Mouse (Mus musculus): ENCODE results near the gene Cd2. TPM values are rescaled to one million over a fixed set of nuclear protein-coding genes. Genes with fewer than 3 reads are reported as not detected.

The Cd2 gene
- polyA plus RNA-seq, 1 experiment from 2014 or later, result 0.35 TPM

GRCm38 (mm10) chr3:101277830-101278229 is 9.9 kb downstream of the Cd2 start:
- DNase-seq (ENCODE audit: low spot score), result no peak
- Histone ChIP-seq H3K36me3 (no peaks in the 10 kb centered on the region), H3K27me3 (ENCODE audit: insufficient read depth, poor library complexity, severe bottlenecking) (no peaks in the 10 kb centered on the region), H3K27ac (no peak overlapping the region), H3K4me1 (replicated peaks) (peaks cover 38% of the 10 kb centered on the region), H3K4me3 (no peak overlapping the region), H3K9me3 (no peaks in the 10 kb centered on the region)
- 80% methylated on average over 4 of the region's 4 CpGs for WGBS

- no peak overlapping the region for H3K27ac ChIP-seq
- peaks cover 27% of the 10 kb centered on the region for H3K4me1 ChIP-seq (replicated peaks)
- no peak overlapping the region for H3K4me3 ChIP-seq
- DNase-seq (ENCODE audit: low spot score), result no peak
- no peaks in the 10 kb centered on the region for H3K36me3 ChIP-seq
- 77% methylated on average over 12 of the region's 12 CpGs for WGBS
- no peaks in the 10 kb centered on the region for H3K9me3 ChIP-seq
- no peaks in the 10 kb centered on the region for H3K27me3 ChIP-seq (ENCODE audit: insufficient read depth, poor library complexity, severe bottlenecking)
Observed at GRCm38 (mm10) chr3:101276501-101277320, 11.0 kb downstream of the Cd2 start.

- H3K27me3 ChIP-seq (ENCODE audit: insufficient read depth, poor library complexity, severe bottlenecking), result no peaks in the 10 kb centered on the region
- DNase-seq (ENCODE audit: low spot score), result no peak
- H3K36me3 ChIP-seq, result no peaks in the 10 kb centered on the region
- H3K4me1 ChIP-seq (replicated peaks), result peaks cover 18% of the 10 kb centered on the region
- H3K27ac ChIP-seq, result no peak overlapping the region
- WGBS, result 88% methylated on average over 16 of the region's 16 CpGs
- H3K4me3 ChIP-seq, result no peak overlapping the region
- H3K9me3 ChIP-seq, result no peaks in the 10 kb centered on the region
Observed at GRCm38 (mm10) chr3:101275636-101276300, 12.0 kb downstream of the Cd2 start.

- Histone ChIP-seq H3K36me3 (no peaks in the 10 kb centered on the region), H3K27me3 (ENCODE audit: insufficient read depth, poor library complexity, severe bottlenecking) (no peaks in the 10 kb centered on the region), H3K4me3 (no peak overlapping the region), H3K27ac (no peak overlapping the region), H3K9me3 (no peaks in the 10 kb centered on the region), H3K4me1 (replicated peaks) (peaks cover 8% of the 10 kb centered on the region; the same call in 1 of the 2 replicates)
- 84% methylated on average over 3 of the region's 3 CpGs for WGBS
- no peak for DNase-seq (ENCODE audit: low spot score)
Observed at GRCm38 (mm10) chr3:101274794-101275193, 12.9 kb downstream of the Cd2 start.

- no peaks in the 10 kb centered on the region for H3K27me3 ChIP-seq (ENCODE audit: insufficient read depth, poor library complexity, severe bottlenecking)
- 89% methylated on average over 12 of the region's 12 CpGs for WGBS
- H3K27ac ChIP-seq, result no peak overlapping the region
- no peak overlapping the region for H3K4me3 ChIP-seq
- no peak for DNase-seq (ENCODE audit: low spot score)
- 0 out of 2 replicates have a peak, but pooled peaks cover 8% of the 10 kb centered on the region for H3K4me1 ChIP-seq (replicated peaks)
- H3K9me3 ChIP-seq, result no peaks in the 10 kb centered on the region
- H3K36me3 ChIP-seq, result no peaks in the 10 kb centered on the region
Observed at GRCm38 (mm10) chr3:101274041-101274770, 13.5 kb downstream of the Cd2 start.

- 71% methylated on average over 1 of the region's 1 CpGs for WGBS
- 0 out of 2 replicates have a peak, but pooled peaks cover 4% of the 10 kb centered on the region for H3K9me3 ChIP-seq
- H3K27me3 ChIP-seq (ENCODE audit: insufficient read depth, poor library complexity, severe bottlenecking), result no peaks in the 10 kb centered on the region
- no peak overlapping the region for H3K27ac ChIP-seq
- 0 out of 2 replicates have a peak, but pooled peaks cover 8% of the 10 kb centered on the region for H3K4me1 ChIP-seq (replicated peaks)
- no peak for DNase-seq (ENCODE audit: low spot score)
- no peak overlapping the region for H3K4me3 ChIP-seq
- no peaks in the 10 kb centered on the region for H3K36me3 ChIP-seq
Observed at GRCm38 (mm10) chr3:101272166-101272565, 15.6 kb downstream of the Cd2 start.

GRCm38 (mm10) chr3:101270833-101271232 is 16.9 kb downstream of the Cd2 start:
- Histone ChIP-seq H3K27ac (no peak overlapping the region), H3K9me3 (0 out of 2 replicates have a peak, but pooled peaks cover 4% of the 10 kb centered on the region), H3K4me1 (replicated peaks) (no peaks in the 10 kb centered on the region), H3K36me3 (no peaks in the 10 kb centered on the region), H3K4me3 (no peak overlapping the region), H3K27me3 (ENCODE audit: insufficient read depth, poor library complexity, severe bottlenecking) (no peaks in the 10 kb centered on the region)
- DNase-seq (ENCODE audit: low spot score), result no peak
- whole genome bisulfite sequencing, result 92% methylated on average over 5 of the region's 5 CpGs

- Histone ChIP-seq H3K27me3 (ENCODE audit: insufficient read depth, poor library complexity, severe bottlenecking) (no peaks in the 10 kb centered on the region), H3K36me3 (no peaks in the 10 kb centered on the region), H3K9me3 (0 out of 2 replicates have a peak, but pooled peaks cover 4% of the 10 kb centered on the region), H3K27ac (no peak overlapping the region), H3K4me3 (no peak overlapping the region), H3K4me1 (replicated peaks) (no peaks in the 10 kb centered on the region)
- 94% methylated on average over 7 of the region's 7 CpGs for WGBS
- DNase-seq (ENCODE audit: low spot score), result no peak
Observed at GRCm38 (mm10) chr3:101268361-101268760, 19.4 kb downstream of the Cd2 start.

- Histone ChIP-seq H3K27me3 (ENCODE audit: insufficient read depth, poor library complexity, severe bottlenecking) (no peaks in the 10 kb centered on the region), H3K4me1 (replicated peaks) (no peaks in the 10 kb centered on the region), H3K27ac (no peak overlapping the region), H3K36me3 (no peaks in the 10 kb centered on the region), H3K4me3 (no peak overlapping the region), H3K9me3 (0 out of 2 replicates have a peak, but pooled peaks cover 4% of the 10 kb centered on the region)
- WGBS, result 88% methylated on average over 3 of the region's 3 CpGs
- no peak for DNase-seq (ENCODE audit: low spot score)
Observed at GRCm38 (mm10) chr3:101265561-101266091, 22.1 kb downstream of the Cd2 start.

- Histone ChIP-seq H3K27ac (no peak overlapping the region), H3K4me3 (no peak overlapping the region), H3K4me1 (replicated peaks) (no peaks in the 10 kb centered on the region), H3K9me3 (no peaks in the 10 kb centered on the region), H3K27me3 (ENCODE audit: insufficient read depth, poor library complexity, severe bottlenecking) (no peaks in the 10 kb centered on the region), H3K36me3 (no peaks in the 10 kb centered on the region)
- no peak for DNase-seq (ENCODE audit: low spot score)
- 59% methylated on average over 2 of the region's 2 CpGs for WGBS
Observed at GRCm38 (mm10) chr3:101258976-101259375, 28.8 kb downstream of the Cd2 start.

- WGBS, result 90% methylated on average over 8 of the region's 8 CpGs
- Histone ChIP-seq H3K4me3 (no peak overlapping the region), H3K9me3 (no peaks in the 10 kb centered on the region), H3K4me1 (replicated peaks) (no peaks in the 10 kb centered on the region), H3K27ac (no peak overlapping the region), H3K36me3 (no peaks in the 10 kb centered on the region), H3K27me3 (ENCODE audit: insufficient read depth, poor library complexity, severe bottlenecking) (no peaks in the 10 kb centered on the region)
- DNase-seq (ENCODE audit: low spot score), result no peak
Observed at GRCm38 (mm10) chr3:101256090-101256489, 31.6 kb downstream of the Cd2 start.

GRCm38 (mm10) chr3:101252141-101252540 is 35.6 kb downstream of the Cd2 start:
- Histone ChIP-seq H3K4me3 (no peak overlapping the region), H3K27ac (0 out of 2 replicates have a peak overlapping the region, but pooled peaks have one; percentile 5), H3K27me3 (ENCODE audit: insufficient read depth, poor library complexity, severe bottlenecking) (no peaks in the 10 kb centered on the region), H3K4me1 (replicated peaks) (no peaks in the 10 kb centered on the region), H3K36me3 (no peaks in the 10 kb centered on the region), H3K9me3 (no peaks in the 10 kb centered on the region)
- DNase-seq (ENCODE audit: low spot score), result no peak
- 86% methylated on average over 8 of the region's 8 CpGs for WGBS

Data from hindbrain, embryonic 10.5 days (tissue).